Mouse (Mus musculus): ENCODE results near the gene Slc17a9.

DNA sequence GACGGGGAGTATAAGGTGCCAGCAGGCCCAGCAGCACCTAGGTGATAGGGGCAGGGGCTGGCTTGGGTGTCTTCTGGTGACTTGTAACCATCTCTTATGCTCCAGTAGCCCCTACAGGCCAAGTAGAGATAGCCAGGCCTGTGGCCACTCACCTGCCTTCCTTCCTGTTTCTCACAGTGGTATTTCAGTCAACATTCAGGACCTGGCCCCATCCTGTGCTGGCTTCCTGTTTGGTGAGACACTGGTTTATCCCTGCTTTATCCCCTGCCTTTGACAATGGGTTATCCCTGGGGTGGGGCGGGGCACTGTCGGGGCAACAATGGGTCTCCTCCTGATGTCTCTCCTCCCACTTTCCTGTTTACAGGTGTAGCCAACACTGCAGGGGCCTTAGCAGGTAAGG, 15.3 kb downstream of the Slc17a9 start:
- TF ChIP-seq CTCF (IDR thresholded peaks at IDR 0.05; ENCODE audit: extremely low read depth, insufficient read depth, low read length) (no peak), POLR2A (IDR thresholded peaks at IDR 0.05; ENCODE audit: extremely low read depth, insufficient read depth, low read length) (no peak)
